Mouse (Mus musculus) thymus, adult 2 months (tissue): ENCODE data around the gene Tnfsf13b. TPM values are rescaled to one million over a fixed set of nuclear protein-coding genes. Genes with fewer than 3 reads are reported as not detected.

Experiments used
- DNase-seq: peaks from one replicate; pipeline ENCODE4 v3.0.0; 2021
- H3K27ac ChIP-seq: fragments of 200-500 bp; 2 replicates; pipeline ENCODE4 v1.5.1; 2012; ENCODE audit warnings: low read length, control low read depth; ENCODE audit not compliant: control insufficient read depth, insufficient read depth
- H3K27me3 ChIP-seq: fragments of 200-500 bp; 2 replicates; pipeline ENCODE4 v1.6.1; 2012; ENCODE audit warnings: mild to moderate bottlenecking, low read length, moderate library complexity, mixed read lengths; ENCODE audit not compliant: control insufficient read depth, insufficient read depth
- H3K36me3 ChIP-seq: fragments of 200-500 bp; 2 replicates; pipeline ENCODE4 v1.6.1; 2012; ENCODE audit warnings: mild to moderate bottlenecking, low read length, moderate library complexity; ENCODE audit not compliant: control insufficient read depth, insufficient read depth
- H3K4me1 ChIP-seq: fragments of 200-500 bp; replicated peaks from 2 replicates; pipeline ENCODE4 v1.6.1; 2012; ENCODE audit warnings: low read length; ENCODE audit not compliant: control insufficient read depth, insufficient read depth
- H3K4me3 ChIP-seq: fragments of 200-500 bp; 2 replicates; pipeline ENCODE4 v1.5.1; 2012; ENCODE audit warnings: mild to moderate bottlenecking, low read length, control low read depth, moderate library complexity; ENCODE audit not compliant: control insufficient read depth, insufficient read depth
- CTCF ChIP-seq: fragments of 200-500 bp; IDR thresholded peaks from 2 replicates; pipeline ENCODE4 v1.5.1; 2012; ENCODE audit warnings: mild to moderate bottlenecking, control low read depth, low read length, moderate library complexity, borderline replicate concordance; ENCODE audit not compliant: control insufficient read depth, poor library complexity, insufficient read depth; ENCODE audit errors: extremely low read depth
- POLR2A ChIP-seq: fragments of 200-500 bp; IDR thresholded peaks from 2 replicates; pipeline ENCODE4 v1.6.1; 2012; ENCODE audit warnings: mild to moderate bottlenecking, low read length, control low read depth, moderate library complexity; ENCODE audit not compliant: control insufficient read depth, poor library complexity, insufficient read depth; ENCODE audit errors: extremely low read depth
- WGBS: fragments of 180-500 bp; shearing (Covaris S2); methylation state at CpG from one replicate; pipeline ENCODE4 v1.1.7; 2018; 5-methylcytosine and 5-hydroxymethylcytosine counted together
- polyA plus RNA-seq: library from polyadenylated mRNA; depleted of rRNA; stranded (reverse); fragments of >200 nt; gene quantifications from 2 replicates; pipeline ENCODE4 v1.2.3, GENCODE M21; 2012; rRNA removed

The Tnfsf13b gene
- 1.5 and 1.7 TPM in 2 replicates for polyA plus RNA-seq

DNA sequence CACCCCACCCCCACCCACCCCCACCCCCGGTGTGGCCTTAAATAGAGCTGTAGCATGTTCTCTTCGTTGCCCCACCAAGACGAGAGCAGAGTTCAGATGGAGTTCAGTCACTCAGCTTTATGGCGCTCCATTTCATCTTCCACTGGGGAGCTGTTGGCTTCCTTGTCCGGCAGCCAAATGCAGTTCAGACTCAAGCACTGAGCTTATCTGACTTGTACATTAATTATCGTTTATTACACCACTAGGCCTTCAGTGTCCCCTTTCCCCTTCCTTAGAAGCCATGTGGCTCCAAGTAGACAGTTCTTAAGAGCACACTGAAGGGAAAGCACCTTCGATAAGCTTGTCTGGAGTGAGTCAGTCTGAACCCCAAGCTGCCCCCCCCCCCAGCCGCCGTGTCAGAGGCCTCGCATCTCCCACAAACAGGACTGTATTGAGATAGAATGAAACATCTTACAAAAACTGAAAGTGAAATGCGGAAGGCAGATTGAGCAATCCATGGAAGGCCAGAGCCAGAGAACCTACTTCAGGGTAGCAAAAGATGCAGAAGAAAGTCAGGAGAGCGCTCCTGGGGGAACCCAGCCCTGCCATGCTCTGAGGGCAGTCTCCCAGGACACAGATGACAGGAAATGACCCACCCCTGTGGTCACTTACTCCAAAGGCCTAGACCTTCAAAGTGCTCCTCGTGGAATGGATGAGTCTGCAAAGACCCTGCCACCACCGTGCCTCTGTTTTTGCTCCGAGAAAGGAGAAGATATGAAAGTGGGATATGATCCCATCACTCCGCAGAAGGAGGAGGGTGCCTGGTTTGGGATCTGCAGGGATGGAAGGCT is at the start of gene Tnfsf13b:
Tnfsf13b (plus strand) TSS at position 312 of the 830 bp plus-strand sequence.
- H3K4me1 ChIP-seq: no peaks in the 10 kb centered on the region
- H3K4me3 ChIP-seq: no peak within 1 kb of the TSS
- no peak within 1 kb of the TSS for H3K27ac ChIP-seq
- TF ChIP-seq POLR2A (no peak), CTCF (no peak)
- no peak for DNase-seq
- H3K27me3 ChIP-seq: no peaks in the 10 kb centered on the region; the same call in 1 of the 2 replicates
- 75% methylated on average over 16 of the region's 16 CpGs for WGBS
- H3K36me3 ChIP-seq: no peaks in the 10 kb centered on the region

DNA sequence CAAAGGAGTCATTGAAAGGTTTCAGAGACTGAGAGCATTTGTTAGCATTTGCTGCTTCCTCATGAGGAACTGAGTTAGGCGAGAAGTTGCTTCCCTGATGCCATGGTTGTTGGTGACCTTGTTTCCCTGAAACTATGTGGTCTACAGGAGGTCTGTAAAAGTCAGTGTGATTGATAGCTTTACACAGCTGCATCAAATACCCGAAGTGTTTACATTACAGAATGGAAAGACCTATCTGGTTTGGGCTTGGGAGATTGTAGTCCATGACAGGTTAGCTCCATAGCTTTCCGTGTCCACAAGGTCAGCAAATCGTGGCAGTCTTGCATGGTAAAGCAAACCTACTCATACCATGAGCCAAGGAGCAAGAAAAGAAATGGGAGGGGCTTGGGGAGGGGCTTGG is 47.9 kb upstream of the Tnfsf13b start:
- Histone ChIP-seq H3K27ac (no peak overlapping the region), H3K4me3 (no peak overlapping the region), H3K27me3 (no peaks in the 10 kb centered on the region), H3K36me3 (no peaks in the 10 kb centered on the region), H3K4me1 (no peaks in the 10 kb centered on the region)
- WGBS: 79% methylated on average over 4 of the region's 4 CpGs
- no peak for TF ChIP-seq CTCF
- TF ChIP-seq POLR2A: no peak
- no peak for DNase-seq

DNA sequence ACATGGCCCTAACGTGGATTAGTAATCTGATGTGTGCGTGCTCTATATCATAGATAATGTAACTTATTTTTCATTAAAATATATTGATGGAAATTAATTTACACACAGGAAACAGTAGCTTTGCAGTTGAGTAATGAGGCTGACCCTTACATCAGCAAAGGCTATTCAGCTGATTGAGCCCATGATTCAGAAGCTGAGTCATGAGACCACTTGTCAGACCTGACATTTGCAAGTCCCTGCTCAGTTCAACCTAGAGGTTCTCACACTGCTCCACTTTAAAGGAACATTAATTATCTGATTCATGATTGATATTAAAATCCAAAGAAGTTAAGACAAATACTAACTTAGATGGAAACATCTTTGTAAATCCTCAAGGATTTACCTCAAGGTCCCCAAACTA is 46.3 kb upstream of the Tnfsf13b start:
- Histone ChIP-seq H3K27ac (no peak overlapping the region), H3K27me3 (no peaks in the 10 kb centered on the region), H3K36me3 (no peaks in the 10 kb centered on the region), H3K4me3 (no peak overlapping the region), H3K4me1 (no peaks in the 10 kb centered on the region)
- 91% methylated on average over 2 of the region's 2 CpGs for WGBS
- no peak for TF ChIP-seq CTCF
- no peak for TF ChIP-seq POLR2A
- DNase-seq: no peak

DNA sequence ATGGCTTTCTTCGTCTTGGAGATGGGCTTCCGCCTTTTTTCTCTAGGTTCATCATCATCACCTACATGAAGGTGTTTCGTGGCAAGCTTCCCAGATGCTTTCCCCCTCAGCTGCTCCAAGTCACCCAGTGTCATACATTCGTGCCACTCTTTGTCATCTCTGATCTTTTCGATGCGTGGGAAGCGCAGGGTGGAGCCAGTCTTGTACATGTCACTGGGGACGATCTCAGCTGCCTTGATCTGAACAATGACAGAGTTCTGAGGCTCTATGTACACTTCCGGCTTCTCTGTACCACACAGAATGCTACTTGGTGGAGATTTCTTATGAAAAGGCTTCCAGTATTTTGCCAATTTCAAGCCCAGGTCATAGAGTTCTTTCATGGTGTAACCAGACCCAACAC is 34.4 kb upstream of the Tnfsf13b start:
- WGBS: 94% methylated on average over 9 of the region's 9 CpGs
- H3K36me3 ChIP-seq: peaks cover 51% of the 10 kb centered on the region
- H3K4me1 ChIP-seq: peaks cover 10% of the 10 kb centered on the region
- no peak overlapping the region for H3K27ac ChIP-seq
- H3K27me3 ChIP-seq: no peaks in the 10 kb centered on the region
- H3K4me3 ChIP-seq: no peak overlapping the region
- no peak for DNase-seq
- TF ChIP-seq POLR2A: no peak
- no peak for TF ChIP-seq CTCF

DNA sequence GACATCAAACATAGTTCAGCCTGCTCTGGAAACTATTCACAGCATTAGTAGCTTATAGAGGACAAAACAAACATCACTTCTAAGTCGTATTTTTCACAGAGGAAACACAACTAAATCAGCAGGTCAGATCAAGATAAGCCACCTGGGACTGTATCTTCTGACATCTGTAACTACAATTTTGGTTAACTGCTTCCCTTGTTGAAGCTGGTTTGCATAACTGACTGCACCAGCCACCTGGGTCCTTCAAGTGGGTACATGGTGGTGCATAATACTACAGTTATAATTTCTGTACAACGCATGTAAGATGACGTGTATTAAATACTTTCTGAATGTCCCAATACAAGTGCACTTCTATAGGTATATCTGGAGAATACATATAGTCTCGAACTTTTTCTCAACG is 31.0 kb upstream of the Tnfsf13b start:
- peaks cover 29% of the 10 kb centered on the region for H3K36me3 ChIP-seq
- TF ChIP-seq POLR2A (no peak), CTCF (no peak)
- no peak overlapping the region for H3K4me3 ChIP-seq
- peaks cover 22% of the 10 kb centered on the region for H3K4me1 ChIP-seq
- no peaks in the 10 kb centered on the region for H3K27me3 ChIP-seq
- H3K27ac ChIP-seq: peak overlapping the region; percentile 87; the same call in 1 of the 2 replicates
- peak; percentile 49 for DNase-seq
- WGBS: 3% methylated on average over 5 of the region's 5 CpGs

DNA sequence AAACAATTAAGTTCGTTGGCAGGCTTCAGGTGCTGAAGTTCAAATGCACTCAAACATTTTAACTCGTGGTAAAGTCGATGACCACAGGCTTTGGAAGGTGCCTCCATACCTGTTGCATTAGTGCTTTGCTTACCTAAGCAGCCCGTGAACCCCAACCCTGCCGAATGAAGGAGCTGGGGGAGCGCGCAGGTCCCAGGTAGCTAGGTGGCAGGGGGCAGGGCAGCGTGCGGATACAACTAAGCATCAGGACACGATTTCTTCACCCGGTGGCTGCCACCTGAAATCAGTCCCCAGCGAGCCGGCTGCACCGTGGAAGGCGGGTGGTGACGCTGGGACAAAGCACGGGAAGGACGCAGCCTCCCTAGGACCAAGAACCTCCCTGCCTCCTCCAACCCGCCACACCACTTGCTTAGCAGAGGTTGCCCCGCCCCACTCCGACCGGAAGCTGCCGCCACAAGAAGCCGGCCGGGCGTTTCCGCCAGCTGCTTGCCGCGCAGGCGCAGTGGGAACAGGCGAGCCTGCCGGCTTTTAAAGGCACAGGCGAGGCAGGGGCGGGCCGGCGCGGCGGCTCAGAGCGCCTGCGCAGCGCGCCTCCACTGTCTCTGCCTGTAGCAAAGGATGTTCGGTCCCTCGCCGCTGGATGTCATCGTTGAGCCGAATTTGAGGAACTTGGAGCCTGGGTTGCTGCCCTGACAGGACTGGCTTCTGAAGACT is 30.2 kb upstream of the Tnfsf13b start:
- TF ChIP-seq CTCF (peak; percentile 87; the same call in 1 of the 2 replicates), POLR2A (peak; percentile 91)
- 1% methylated on average over 47 of the region's 47 CpGs for WGBS
- H3K27ac ChIP-seq: peak overlapping the region; percentile 87
- peak; percentile 98 for DNase-seq
- H3K4me1 ChIP-seq: peaks cover 22% of the 10 kb centered on the region
- H3K27me3 ChIP-seq: no peaks in the 10 kb centered on the region
- peaks cover 26% of the 10 kb centered on the region for H3K36me3 ChIP-seq
- peak overlapping the region; percentile 98 for H3K4me3 ChIP-seq
